Mouse (Mus musculus): ENCODE measurements around the gene Fstl3.

Fstl3 gene

DNA sequence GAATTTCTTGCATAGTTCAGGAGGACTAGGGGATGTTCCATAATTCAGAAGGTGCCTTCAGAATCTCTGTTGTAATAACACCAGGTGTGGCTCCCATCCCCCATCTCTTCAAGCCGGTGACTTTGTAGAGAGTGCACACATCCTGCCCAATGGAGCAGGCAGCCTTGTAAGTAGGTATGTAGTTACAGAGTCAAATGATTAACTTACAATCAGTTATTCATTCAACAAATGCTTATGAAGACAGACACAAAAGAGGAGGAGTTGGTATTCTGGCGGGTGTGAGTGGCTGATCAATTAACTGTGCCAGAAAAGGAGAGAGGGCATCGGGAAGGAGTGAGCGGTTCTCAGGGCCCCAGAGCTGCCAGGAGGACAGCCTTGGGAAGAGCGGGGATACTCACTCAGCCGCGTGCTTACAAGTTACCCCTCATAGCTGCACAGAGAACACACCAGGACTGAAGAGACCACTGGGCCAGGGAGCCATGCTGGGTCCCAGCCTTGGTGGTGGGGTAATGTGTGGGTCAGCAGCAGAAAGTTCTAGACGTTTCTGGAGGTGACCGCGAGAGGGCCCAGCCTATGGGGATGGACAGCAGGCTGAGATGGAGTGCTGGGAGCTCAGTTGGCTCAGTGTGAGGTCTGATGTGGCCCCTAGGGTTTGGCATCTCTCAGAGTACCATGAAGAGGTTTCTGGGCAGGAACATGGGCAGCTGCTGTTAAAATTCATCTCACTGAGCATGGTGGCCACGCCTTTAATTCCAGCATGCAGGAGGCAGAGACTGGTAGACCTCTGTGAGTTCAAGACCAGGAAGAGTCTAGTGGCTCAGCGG, 38.8 kb downstream of the Fstl3 start:
- DNase-seq: no peak

DNA sequence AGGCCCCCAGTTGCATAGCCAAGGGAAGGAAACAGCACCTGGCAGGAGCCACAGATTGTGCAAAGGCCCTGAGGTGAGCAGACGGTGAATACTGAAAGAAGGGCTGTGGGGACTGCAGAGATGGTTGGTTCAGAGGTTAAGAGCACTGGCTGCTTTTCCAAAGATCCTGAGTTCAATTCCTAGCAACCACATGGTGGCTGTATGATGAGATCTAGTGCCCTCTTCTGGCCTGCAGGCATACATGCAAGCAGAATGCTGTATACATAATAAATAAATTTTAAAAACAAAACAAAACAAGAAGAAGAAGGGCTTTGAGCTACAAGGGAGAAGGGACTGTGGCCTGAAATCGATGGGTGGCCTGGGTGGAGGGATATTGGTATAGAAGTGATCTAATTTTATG, 40.0 kb downstream of the Fstl3 start:
- no peak for DNase-seq

DNA sequence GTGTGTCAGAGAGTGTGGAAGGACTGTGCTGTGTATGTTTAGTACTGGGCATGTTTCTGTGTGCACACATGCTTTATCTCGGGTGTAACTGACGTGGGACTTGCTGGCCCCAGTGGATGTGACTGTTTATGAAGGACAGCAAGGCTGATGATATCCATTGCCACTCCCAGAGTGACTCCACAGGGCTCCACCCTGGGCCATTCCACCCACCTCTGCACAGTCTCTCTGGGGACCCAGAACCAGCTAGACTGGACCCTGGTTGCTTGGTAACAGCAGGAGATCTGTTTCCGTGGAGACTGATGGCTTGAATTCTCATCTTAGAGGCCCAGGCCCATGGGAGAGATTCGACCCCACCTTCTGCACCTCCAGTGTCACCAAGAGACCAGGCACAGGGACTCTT, 41.2 kb downstream of the Fstl3 start:
- no peak for DNase-seq

DNA sequence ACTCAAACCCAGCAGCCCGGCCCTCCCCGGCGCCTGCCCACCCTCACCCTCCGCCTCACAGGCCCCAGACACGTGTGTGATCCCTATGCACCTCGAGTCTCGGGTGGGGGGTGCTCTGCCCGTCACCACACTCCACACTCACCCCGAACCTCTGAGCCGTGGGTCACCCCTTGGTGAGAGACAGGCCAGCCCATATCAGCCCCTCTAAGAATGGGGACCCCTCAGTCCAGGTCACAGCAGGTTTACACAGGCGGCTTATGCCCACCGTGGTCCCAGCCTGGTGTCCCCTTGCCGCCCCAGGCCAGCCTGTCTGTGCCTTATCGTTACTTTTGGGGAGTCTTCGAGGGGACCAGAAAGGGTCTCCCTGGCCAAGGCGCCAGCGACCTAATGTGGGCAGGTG, 42.5 kb downstream of the Fstl3 start:
- DNase-seq: no peak

DNA sequence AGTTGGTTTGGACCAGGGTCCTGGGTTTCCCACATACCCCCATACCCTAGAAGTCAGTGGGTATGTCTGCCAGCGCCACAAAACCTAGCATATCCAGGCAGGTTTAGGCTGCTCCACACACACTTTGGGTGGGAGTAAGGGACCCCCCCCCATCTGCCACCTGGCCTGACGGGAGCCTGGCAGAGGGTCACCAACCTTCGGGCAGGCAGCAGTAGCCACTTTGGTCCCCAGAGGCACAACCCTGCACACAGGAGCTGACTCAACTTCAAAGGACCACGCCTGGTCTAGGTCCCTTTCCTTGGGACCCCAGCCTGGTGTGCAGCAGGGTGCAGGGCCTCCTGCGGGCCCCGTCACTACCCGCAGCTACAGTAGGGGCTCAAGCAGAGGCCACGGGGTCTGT, 43.2 kb downstream of the Fstl3 start:
- DNase-seq: no peak

DNA sequence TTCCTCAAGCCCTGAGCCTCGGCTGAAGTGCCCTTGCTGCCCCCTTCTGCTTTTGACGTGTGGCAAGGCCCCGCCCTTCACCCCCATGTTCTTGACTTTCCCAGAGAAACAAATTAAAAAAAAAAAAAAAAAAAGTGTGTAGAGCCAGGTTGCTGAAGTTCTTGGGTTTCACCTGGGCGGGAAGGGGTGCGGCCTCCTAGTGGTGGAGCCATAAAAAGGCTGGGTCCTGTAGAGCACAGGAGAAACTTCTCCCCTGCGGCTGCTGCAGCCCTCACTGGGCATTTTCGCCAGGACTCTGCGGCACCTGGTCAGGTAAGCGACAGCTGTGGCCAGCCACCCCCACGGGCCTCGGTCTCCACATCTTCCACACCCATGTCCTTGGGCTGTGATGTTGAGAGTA, 43.7 kb downstream of the Fstl3 start, which contains the start of gene Misp:
TSS of gene Misp (plus strand) at position 208 of the 400 bp plus-strand sequence.
- no peak for DNase-seq

DNA sequence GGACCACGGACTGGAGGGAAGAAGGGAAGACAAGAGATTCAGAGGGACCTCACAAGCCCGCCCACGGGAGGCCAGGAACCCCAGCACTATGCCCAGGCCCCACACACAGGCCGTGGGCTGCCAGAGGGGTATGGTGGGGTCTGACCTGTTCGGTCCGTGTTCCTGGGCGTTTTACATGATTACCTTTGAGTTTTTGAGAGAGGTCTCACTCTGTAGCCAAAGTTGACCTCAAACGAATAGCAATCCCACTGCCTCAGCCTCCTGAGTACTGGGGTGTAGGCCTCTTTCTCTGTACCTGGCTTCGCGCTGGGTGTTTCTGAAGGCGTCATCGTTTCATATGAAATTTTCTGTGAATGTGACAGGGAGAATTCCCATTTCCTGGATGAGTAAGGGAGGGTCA, 44.7 kb downstream of the Fstl3 start:
- no peak for DNase-seq

DNA sequence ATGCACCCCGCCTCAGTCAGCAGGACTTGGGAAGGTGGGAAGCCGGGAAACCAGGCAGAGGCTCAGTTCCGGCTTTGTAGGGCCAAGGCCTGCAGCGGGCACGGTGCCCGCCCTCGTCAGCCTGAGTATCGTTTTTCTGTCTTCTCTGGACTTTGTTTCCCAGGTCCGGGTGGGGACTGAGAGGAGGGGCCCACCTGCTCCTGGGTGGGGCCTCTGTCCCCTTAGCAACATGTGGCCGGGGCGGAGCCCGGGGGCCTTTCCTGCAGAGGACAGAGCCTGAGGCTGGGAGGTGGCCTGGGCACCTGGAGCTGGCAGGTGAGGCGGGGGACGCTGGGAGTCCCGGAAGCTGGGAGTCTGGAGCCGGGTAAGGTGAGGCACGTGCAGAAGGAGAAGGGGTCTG, 45.3 kb downstream of the Fstl3 start:
- DNase-seq: no peak

DNA sequence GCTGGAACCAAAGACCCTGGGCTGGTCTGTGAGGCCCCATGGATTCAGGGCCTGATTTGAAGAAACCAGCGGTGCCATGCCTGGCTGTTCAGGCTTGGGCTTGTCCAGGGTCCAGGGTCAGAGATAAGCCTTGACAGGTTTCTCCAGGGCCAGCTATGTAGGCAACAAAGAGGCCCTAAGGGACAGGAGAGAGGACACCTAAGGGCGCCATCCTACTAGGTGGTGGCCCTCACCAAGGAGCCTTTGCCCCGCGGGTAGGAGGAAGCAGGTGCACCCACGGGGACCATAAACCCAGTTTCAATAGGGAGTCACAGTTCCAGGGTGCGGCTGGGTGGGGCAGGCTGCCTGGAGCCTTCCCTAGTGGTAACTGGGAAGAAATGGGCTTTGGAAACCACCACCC, 45.9 kb downstream of the Fstl3 start:
- DNase-seq: no peak

DNA sequence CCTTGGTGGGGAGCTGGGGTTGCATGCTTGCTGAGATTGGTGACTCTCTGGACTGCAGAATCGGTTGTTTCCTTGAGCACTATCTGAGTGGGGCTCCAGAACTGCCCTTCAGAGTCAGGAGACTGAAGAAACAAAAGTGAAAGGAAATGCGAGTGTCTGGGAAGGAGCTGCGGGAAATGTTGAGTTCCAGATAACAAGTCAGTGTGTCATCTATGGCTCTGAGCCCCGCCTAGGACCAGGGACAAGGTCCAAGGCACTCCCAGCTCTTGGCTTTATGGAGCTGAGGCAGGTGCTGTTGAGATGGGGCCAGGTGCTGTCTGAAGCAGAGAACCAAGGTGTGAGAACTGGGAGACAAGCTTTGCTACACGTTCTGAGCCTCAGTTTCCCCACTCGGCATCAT, 47.3 kb downstream of the Fstl3 start:
- no peak for DNase-seq

DNA sequence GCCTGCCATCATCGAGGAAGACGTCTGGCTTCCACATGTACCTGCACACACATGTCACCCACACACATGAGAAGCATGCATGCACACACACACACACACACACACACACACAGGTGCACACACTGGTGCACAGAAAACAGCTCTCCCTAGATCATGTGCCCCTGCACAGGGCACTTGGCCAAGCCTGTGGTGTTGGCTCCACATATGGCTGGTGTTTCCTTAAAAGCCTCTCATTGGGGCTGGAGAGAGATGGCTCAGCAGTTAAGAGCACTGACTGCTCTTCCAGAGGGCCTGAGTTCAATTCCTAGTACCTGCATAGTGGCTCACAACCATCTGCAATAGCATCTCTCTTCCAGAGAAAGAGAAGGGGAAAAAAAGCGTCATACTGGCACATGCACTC, 54.5 kb downstream of the Fstl3 start:
- no peak for DNase-seq

Measured in right cerebral cortex, postnatal 4 days (tissue).